Mouse (Mus musculus) kidney, adult 11 months (tissue): ENCODE results near the gene Rnf180.
"Not testable (repeated sequence)": the region's sequence is repeated elsewhere in the genome, so short reads cannot be mapped to it uniquely, and the experiment has no call there.

Experiments
- DNase-seq: peaks from one replicate; pipeline ENCODE4 v3.0.0; 2022

The Rnf180 gene

GRCm38 (mm10) chr13:105294715-105295114 lies at the start of gene Rnf180:
Gene Rnf180, minus strand, starts transcription at chr13:105294815.
- DNase-seq = no peak

- DNase-seq = peak; percentile 15
These were observed 36.8 kb upstream of the Rnf180 start for GRCm38 (mm10) chr13:105331199-105331968.

- DNase-seq = no peak
These were observed 32.3 kb upstream of the Rnf180 start for GRCm38 (mm10) chr13:105326946-105327345.

DNA sequence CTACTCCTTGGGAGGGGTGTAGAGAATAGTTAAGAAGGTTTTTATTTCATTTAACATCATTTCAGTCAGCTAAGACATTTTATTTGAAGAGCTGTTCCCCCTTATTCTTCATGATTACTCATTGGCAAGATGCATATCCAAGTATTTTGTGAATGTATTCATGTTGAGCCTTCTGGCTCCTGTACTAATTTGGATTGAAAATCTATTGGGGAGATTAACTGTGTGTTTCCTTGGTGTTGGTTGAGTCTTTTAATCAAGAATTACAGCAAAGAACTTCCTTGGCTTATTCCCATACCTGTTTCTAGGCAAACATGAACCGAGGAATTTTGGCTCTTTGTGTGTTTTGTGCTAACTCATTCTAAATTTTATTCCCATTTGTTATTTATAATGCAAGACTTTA lies 22.3 kb upstream of the Rnf180 start:
- DNase-seq = no peak

- no peak for DNase-seq
These were observed 21.4 kb upstream of the Rnf180 start for GRCm38 (mm10) chr13:105316009-105316408.

DNA sequence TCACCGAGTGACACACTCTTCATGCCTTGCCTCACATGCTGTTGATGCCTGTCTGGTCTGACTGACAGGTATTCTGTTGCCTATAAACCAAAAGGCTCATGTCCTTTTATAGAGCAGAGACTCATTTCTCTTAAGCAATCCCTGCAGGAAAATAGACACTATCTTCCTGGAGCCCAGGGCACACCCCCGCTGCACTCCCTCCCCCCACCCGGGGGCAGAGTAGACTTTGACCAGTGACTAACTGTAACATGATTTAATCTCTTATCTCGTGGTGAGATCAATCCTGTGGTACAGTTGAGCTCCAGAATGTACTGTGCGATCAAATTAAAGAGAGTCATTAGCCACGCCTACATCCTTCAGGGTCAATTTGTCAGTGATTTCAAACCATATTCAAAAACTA lies 18.1 kb upstream of the Rnf180 start:
- DNase-seq = no peak

DNA sequence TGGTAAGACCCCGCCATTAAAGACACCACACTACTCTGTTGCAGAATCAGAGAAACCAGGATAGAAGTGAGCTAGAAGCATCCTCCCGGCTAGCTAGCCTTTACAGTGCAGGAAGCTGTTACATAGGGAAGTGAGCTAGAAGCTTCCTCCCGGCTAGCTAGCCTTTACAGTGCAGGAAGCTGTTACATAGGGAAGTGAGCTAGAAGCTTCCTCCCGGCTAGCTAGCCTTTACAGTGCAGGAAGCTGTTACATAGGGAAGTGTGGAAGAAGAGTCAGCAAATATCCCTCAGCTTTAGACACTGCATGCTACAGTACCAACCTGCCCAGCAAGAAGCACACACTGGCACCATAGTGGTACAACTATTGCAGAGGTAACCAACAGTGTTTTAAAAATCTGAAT lies 15.9 kb upstream of the Rnf180 start:
- DNase-seq = not testable (repeated sequence)

GRCm38 (mm10) chr13:105305513-105305912 lies 10.9 kb upstream of the Rnf180 start:
- DNase-seq = no peak

GRCm38 (mm10) chr13:105304054-105304453 lies 9.4 kb upstream of the Rnf180 start:
- DNase-seq = no peak

GRCm38 (mm10) chr13:105300009-105300346 lies 5.4 kb upstream of the Rnf180 start:
- DNase-seq = no peak

DNA sequence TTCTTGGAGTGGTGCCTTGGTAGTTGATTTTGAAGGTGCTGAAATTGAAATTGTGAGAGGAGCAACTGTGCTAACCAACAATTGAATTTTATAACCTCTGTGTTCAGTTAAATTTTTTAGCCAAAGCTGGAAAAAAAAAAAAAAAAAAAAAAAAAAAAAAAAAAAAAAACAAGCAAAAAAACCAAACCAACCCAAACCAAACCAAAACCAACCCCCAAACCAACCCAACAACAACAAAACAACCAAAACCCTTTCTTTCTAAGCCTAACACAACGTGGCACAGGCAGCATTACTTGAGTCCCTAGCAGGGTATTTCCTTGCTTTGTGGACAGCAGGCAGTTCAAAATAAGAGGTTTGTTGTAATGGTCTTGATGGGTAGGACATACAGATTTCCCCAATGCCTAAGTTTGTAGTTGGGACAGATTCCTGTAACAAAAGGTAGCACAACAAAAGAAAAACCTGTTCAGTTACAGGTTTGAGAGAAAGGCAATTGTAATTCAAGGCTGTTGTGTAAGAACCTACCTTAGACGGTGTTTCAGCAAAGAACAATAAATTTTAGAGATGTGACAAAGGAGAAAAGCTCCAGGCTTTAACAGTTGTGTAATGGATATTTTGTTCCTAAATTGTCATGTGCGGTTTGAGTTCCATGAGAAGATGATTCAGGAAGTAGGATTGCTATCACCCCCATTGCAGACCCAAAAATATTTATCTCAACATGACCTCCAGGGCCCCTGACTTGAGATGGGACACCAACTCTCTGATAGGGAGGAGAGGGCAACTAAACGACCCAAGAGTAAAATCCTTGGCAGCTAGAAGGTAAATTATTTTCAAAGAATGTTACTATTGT lies 4.8 kb upstream of the Rnf180 start:
- DNase-seq = no peak

GRCm38 (mm10) chr13:105293781-105294667 lies 591 bp downstream of the Rnf180 start:
- peak; percentile 7 for DNase-seq

- peak; percentile 8 for DNase-seq
These were observed 2.8 kb downstream of the Rnf180 start for GRCm38 (mm10) chr13:105291816-105292215.

- DNase-seq = no peak
These were observed 4.0 kb downstream of the Rnf180 start for GRCm38 (mm10) chr13:105290594-105290993.

DNA sequence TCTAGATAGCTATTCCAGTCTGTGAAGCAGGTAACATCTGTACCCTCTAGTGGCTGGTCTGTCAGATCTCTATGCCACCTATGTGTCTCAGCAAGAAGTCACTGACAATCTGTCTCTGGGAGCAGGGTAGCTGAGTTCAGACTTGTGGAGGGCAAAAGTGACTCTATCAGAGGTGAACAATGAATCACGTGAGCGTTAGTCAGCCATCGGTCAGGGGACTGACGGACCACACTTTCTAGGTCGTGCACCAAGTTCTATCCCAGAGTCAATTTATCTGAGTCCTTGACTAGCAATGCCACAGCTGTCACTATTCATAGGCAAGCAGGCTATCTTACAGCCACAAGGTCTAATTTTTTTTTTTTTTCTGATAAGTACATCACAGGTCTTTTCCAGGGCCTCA lies 4.6 kb downstream of the Rnf180 start:
- no peak for DNase-seq

DNA sequence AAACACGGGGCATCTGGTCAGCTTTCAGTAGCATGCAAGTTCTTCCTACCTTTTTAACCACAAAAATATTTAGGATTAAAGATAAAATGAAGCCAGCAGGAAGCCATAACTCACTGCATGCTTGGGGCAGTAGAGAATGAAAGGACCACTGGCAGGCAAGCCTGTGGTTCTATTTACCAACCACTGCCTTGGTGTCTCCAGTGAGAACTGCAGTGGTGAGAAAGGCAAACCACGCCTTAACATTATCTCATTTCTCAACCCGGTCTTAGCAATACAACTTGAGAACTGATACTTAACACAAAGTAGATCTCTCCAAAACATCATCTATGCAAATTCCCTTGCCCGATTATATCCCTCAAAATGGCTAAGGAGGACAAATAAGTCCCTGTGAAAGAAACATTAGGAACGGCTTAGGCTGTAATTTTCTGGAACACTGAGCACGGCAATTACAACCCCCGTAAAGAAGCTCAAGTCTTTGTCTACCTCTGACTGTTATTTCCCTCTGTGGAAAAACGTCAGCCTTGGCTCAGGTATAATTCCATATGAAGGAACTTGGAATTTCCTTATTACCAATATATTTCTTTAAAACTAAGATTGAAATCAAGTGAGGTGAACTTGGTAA lies 15.1 kb downstream of the Rnf180 start:
- DNase-seq = no peak

DNA sequence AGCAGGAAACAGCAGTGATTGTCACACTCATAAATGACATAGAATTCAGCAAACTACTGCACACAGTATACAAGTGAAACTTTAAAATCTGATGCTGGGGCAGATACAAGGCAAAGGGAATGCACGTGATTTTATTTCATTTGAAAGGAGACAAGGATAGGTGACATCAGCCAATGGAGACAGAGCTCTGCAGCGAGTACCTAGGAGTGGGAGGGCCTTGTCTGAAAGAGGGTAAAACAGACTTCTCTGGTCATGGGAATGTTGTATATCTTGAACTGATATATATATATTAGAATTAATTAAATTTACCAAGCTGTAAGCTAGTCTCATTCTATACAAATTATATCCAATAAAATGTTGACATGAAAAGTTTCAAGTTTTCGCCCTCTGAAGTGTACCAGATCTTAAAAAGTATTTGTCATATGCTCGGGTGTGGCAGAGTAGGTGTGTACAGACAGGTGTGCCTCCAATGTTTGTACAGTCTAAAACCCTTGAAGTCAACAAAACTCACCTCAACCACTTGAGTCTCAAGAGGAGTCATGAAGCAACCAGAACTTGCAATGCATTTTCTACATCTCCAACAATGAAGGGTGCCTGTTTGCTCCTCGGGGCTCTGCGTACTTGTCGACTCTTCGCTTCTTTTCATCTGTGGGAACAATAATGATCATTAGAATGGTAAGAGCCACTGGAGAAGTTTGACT lies 24.1 kb downstream of the Rnf180 start:
- no peak for DNase-seq

DNA sequence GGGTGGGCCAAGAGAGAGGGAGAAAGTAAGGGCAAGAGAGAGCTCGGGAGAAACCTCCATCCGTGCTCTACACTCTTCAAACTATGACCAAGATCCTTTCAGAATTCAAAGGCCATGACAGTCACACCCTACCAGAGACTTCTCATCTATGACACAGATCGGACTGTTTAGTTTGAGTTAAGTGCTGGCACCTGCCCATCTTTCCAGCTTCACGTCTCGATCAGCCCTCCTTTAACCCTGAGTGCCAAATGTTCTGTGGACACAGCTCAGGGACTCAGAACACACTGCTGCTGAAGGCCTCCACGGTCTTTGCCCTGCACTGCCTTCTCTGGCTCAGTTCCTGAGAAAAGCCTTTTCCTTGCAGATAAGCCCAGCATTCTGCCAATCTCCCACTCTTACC lies 27.2 kb downstream of the Rnf180 start:
- DNase-seq = no peak

GRCm38 (mm10) chr13:105266746-105267145 lies 27.9 kb downstream of the Rnf180 start:
- no peak for DNase-seq

DNA sequence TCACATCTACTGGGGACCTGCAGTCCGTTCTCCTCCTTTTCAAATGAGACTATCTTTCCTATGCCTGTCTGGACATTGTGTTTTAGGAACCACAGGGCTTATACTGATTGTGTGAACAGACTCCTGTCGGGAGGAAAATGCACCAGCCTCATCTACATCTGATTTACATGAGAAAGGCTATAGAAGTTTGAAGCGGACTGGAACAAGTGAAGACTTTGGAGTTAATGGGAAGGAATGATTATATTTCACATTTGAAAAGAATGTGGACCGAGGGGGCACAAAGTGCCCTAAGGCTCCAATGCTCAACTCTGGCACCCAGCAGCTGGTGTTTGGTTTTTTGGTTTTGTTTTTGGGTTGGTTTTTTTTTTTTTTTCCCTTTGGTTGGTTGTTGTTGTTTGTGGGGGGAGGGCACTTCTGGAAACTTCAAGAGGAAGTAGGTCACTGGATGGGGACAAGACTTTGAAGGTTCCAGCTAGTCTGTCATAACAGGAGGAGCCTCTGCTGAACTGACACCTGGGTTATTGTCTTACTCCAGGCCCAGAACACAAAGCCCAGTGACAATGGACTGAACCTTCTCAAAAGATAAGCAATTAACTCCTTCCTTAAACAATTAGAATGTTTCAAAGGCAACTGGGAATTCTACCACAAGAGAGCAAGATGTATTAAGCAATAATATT lies 37.7 kb downstream of the Rnf180 start:
- no peak for DNase-seq

GRCm38 (mm10) chr13:105250767-105251166 lies 43.8 kb downstream of the Rnf180 start:
- no peak for DNase-seq

DNA sequence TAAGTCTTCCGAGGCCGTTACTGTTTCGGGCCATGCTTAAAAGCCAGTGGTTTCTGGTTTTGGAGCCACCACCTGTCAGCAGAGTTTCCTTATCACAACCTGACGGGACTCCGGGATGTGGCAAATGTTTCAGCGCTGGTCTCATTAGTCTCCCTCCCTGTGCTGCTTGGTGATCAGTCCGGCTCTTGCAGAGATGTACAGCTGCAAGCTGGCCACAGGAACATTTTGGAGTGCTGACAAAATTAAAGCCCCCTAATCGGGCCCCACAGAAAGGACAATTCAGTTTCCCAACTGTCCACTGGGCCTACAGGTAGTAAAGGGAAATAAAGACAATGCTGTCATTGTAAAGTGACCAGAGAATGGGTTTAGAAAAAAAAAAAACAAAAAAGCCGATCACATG lies 44.4 kb downstream of the Rnf180 start:
- no peak for DNase-seq
